Mouse (Mus musculus): ENCODE data around the gene Susd4. TPM values are rescaled to one million over a fixed set of nuclear protein-coding genes. Genes with fewer than 3 reads are reported as not detected.

Susd4 gene
- total and polyA plus RNA-seq, 3 experiments = not detected

DNA sequence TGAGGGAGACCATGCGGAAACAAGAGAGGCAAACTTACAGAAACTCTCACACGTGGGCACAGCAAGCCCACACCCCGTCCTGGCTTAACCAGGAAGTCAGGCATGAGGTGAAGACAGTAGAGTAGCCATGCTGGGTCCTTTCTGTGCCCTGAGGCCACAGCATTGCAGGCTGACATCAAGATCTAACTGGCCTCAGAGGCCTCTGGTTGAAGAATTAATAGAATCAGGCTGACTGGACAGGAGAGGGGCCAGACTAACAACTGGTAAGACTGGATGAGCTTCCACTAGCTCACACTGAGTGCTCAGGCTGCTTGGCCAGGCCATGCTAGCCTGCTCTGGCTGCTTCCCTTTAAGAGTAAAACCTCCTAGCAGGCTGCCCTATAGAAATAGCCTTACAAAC, 145.4 kb downstream of the Susd4 start:
- dilution Hi-C loops (cut with MboI; ENCODE audit: extremely low pct_ligation_motif_present, extremely low pct_unique_long_range_greater_than_20kb, low sequenced_read_pairs) = no loop called here

DNA sequence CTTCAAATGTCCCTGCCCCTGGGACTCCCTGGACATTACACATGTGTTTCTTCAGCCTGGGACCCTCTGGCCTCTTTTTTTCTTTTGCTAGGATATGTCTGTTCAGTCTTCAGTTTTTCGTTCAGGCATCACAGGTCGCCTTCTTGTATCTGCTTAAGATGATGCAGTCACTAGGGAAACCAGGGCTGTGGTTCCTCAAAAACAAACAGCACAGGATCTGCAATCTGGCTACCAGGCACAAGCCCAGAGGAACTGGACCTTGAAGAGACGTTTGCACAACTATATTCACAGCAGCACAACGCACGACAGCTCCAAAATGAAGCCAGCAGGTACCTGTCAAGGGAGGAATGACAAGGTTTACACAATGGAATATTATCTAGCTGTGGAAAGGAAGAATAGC, 145.9 kb downstream of the Susd4 start:
- H3K9me3 ChIP-seq (replicated peaks; ENCODE audit: low read length) = peaks cover 5% of the 10 kb centered on the region
- dilution Hi-C loops (cut with MboI; ENCODE audit: extremely low pct_ligation_motif_present, extremely low pct_unique_long_range_greater_than_20kb, low sequenced_read_pairs) = no loop called here

More for the DNA sequence above, 145.4 kb downstream of the Susd4 start:
- no peak for DNase-seq (ENCODE audit: extremely low read depth)
- no peak overlapping the region for H3K4me3 ChIP-seq (replicated peaks in 1 of 3; ENCODE audit: low read depth in 2 of 3, low read length in 2 of 3, poor library complexity in 1 of 3)
- no peaks in the 10 kb centered on the region for H3K27me3 ChIP-seq (replicated peaks)
- H3K36me3 ChIP-seq (replicated peaks in 1 of 2; ENCODE audit: control insufficient read depth in 1 of 2, insufficient read depth in 1 of 2, low read length in 1 of 2) = no peaks in the 10 kb centered on the region
- H3K9ac ChIP-seq (ENCODE audit: insufficient read depth, low read depth) = no peak overlapping the region
- H3K4me2 ChIP-seq (ENCODE audit: insufficient read depth, low read depth, poor library complexity, severe bottlenecking) = no peak overlapping the region
- no peaks in the 10 kb centered on the region for H3K4me1 ChIP-seq (ENCODE audit: control insufficient read depth in 1 of 2, insufficient read depth in 2 of 2)
- H3K27ac ChIP-seq (ENCODE audit: insufficient read depth, low read depth) = no peak overlapping the region
- in situ Hi-C loops (cut with MboI; ENCODE audit: low pct_ligation_motif_present, low pct_unique_long_range_greater_than_20kb, low sequenced_read_pairs) = no loop called here
- H3K79me2 ChIP-seq (replicated peaks; ENCODE audit: control insufficient read depth, extremely low read depth, insufficient read depth, poor library complexity, severe bottlenecking) = no peaks in the 10 kb centered on the region
- peaks cover 5% of the 10 kb centered on the region for H3K9me3 ChIP-seq (replicated peaks; ENCODE audit: low read length)
- TF ChIP-seq MAZ (IDR thresholded peaks at IDR 0.05; ENCODE audit: low read depth, low read length) (no peak), PAX5 (IDR thresholded peaks at IDR 0.05; ENCODE audit: low read length) (no peak), MEF2A (IDR thresholded peaks at IDR 0.05; ENCODE audit: borderline replicate concordance, low read depth, low read length) (no peak), RCOR1 (conservative IDR thresholded peaks at IDR 0.05; ENCODE audit: low read depth, low read length) (no peak), MAFK (IDR thresholded peaks at IDR 0.05; ENCODE audit: insufficient replicate concordance, low read length) (no peak), CHD2 (IDR thresholded peaks at IDR 0.05; ENCODE audit: low read length) (no peak), POLR2A (IDR thresholded peaks at IDR 0.05; ENCODE audit: low read depth, low read length) (no peak), IRF4 (IDR thresholded peaks at IDR 0.05; ENCODE audit: low read depth, low read length) (no peak), EP300 (IDR thresholded peaks at IDR 0.05; ENCODE audit: low read length) (no peak), CTCF (conservative IDR thresholded peaks at IDR 0.05 in 1 of 2, IDR thresholded peaks at IDR 0.05 in 1 of 2; ENCODE audit: low read depth in 2 of 2, low read length in 2 of 2) (no peak), ZMIZ1 (IDR thresholded peaks at IDR 0.05; ENCODE audit: low read depth, low read length) (no peak), TCF12 (IDR thresholded peaks at IDR 0.05; ENCODE audit: low read depth, low read length) (no peak), ELF1 (IDR thresholded peaks at IDR 0.05; ENCODE audit: low read depth, low read length) (no peak), MAX (IDR thresholded peaks at IDR 0.05; ENCODE audit: low read length) (no peak), BHLHE40 (IDR thresholded peaks at IDR 0.05; ENCODE audit: low read depth, low read length) (no peak), NRF1 (IDR thresholded peaks at IDR 0.05; ENCODE audit: low read depth, low read length) (no peak)

More for the DNA sequence above, 145.9 kb downstream of the Susd4 start:
- Histone ChIP-seq H3K27ac (ENCODE audit: insufficient read depth, low read depth) (no peak overlapping the region), H3K4me2 (ENCODE audit: insufficient read depth, low read depth, poor library complexity, severe bottlenecking) (no peak overlapping the region), H3K9ac (ENCODE audit: insufficient read depth, low read depth) (no peak overlapping the region), H3K79me2 (replicated peaks; ENCODE audit: control insufficient read depth, extremely low read depth, insufficient read depth, poor library complexity, severe bottlenecking) (no peaks in the 10 kb centered on the region), H3K4me3 (replicated peaks in 1 of 3; ENCODE audit: low read depth in 2 of 3, low read length in 2 of 3, poor library complexity in 1 of 3) (no peak overlapping the region), H3K4me1 (ENCODE audit: control insufficient read depth in 1 of 2, insufficient read depth in 2 of 2) (no peaks in the 10 kb centered on the region), H3K36me3 (replicated peaks in 1 of 2; ENCODE audit: control insufficient read depth in 1 of 2, insufficient read depth in 1 of 2, low read length in 1 of 2) (no peaks in the 10 kb centered on the region), H3K27me3 (replicated peaks) (no peaks in the 10 kb centered on the region)
- in situ Hi-C loops (cut with MboI; ENCODE audit: low pct_ligation_motif_present, low pct_unique_long_range_greater_than_20kb, low sequenced_read_pairs) = no loop called here
- no peak for DNase-seq (ENCODE audit: extremely low read depth)
- TF ChIP-seq MXI1 (IDR thresholded peaks at IDR 0.05; ENCODE audit: low read depth, low read length) (no peak), USF1 (IDR thresholded peaks at IDR 0.05; ENCODE audit: low read depth, low read length) (no peak), ZNF384 (IDR thresholded peaks at IDR 0.05; ENCODE audit: low read depth, low read length) (no peak), ZKSCAN1 (IDR thresholded peaks at IDR 0.05; ENCODE audit: borderline replicate concordance, low read depth, low read length) (no peak), JUN (IDR thresholded peaks at IDR 0.05; ENCODE audit: insufficient read depth, low read depth, low read length) (no peak), E2F4 (IDR thresholded peaks at IDR 0.05; ENCODE audit: insufficient replicate concordance, low read depth, low read length) (no peak), POLR2AphosphoS2 (IDR thresholded peaks at IDR 0.05; ENCODE audit: low read depth, low read length) (no peak), RCOR1 (conservative IDR thresholded peaks at IDR 0.05; ENCODE audit: low read depth, low read length) (no peak), CTCF (conservative IDR thresholded peaks at IDR 0.05 in 1 of 2, IDR thresholded peaks at IDR 0.05 in 1 of 2; ENCODE audit: low read depth in 2 of 2, low read length in 2 of 2) (no peak)

All from CH12.LX (cell line).